Mouse (Mus musculus) left cerebral cortex, postnatal 10 days (tissue): ENCODE measurements around the gene Alas2. TPM values are rescaled to one million over a fixed set of nuclear protein-coding genes. Genes with fewer than 3 reads are reported as not detected.

Experiments used
- DNase-seq, 2 experiments: peaks; one replicate each; pipeline ENCODE4 v3.0.0; 2021 to 2022; ENCODE audit warnings: low spot score in 2 of 2, mixed read lengths in 1 of 2; ENCODE audit errors: extremely low spot score in 1 of 2
- intact Hi-C: fragments of 180-260 bp; cut with DNase I; formaldehyde crosslinking; loops from one replicate; pipeline ENCODE4 v1.15.1; 2025
- total RNA-seq, 2 experiments: library from RNA; stranded (reverse); gene quantifications; 2 replicates each; pipeline ENCODE4 v1.2.3; 2021

The Alas2 gene
- 10 to 100 TPM in 1 of 2 experiments, 1 to 10 TPM in 1; 7.6 to 13.8 TPM for total RNA-seq

DNA sequence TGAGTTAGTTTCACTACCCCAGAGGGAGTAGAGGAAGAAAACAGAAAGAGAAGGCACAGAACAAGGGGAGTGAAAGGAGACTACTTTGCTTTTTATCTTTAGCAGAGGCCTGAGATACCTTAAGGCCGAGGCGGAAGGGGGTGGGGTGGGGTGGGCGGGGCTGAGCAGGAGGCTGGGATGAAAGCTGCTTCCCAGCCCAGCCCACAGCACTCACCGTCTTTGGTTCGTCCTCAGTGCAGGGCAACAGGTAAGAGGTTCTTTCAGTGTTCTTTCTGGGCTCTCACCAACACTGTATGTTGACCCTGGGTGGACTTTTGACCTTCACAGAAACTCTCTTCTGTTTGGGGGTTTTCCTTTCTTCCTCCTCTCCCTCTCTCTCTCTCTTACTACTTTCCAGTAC is at the start of gene Alas2:
Gene Alas2, plus strand, starts transcription at position 137 of the 400 bp plus-strand sequence.
- DNase-seq, result no peak
- intact Hi-C loops, result no loop called here

DNA sequence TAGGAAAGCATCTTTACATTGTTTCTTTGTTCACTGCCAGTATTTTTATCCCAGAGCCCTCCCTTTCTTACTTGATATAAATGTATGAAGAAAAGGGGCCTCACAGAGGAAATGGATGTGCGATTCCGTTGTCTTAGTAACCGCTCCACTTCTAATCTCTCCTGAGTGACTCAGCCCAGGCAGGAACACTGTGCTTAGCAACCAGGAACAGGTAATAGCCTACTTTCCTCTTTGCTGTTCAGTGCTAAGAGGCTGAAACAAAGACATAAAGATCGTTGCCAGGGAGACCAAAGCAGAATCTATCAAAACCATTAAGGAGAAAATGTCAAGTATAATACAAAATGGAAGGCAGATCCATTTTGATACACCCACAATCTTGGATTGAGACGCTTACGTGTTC is 38.5 kb upstream of the Alas2 start:
- intact Hi-C loops, result no loop called here
- peak in 1 of 2 experiments; percentile 8 for DNase-seq

DNA sequence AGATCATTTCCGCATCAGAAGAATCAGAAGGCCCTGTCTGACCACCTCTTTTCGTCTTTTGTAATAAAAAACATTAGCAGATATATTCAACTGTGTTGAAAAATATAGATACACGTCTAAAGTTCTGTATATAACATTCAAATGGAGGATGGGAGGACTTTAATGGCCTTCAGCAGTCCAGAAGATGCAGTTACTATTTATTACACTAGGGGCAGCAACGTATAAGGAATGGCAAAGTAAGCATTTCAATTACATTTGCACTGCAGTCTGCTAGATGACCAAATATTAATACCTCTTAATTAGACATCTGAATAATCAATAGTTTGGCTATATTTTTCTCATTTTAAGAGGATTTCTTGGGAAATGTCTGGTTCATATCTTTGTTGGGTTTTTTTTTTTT is 36.5 kb upstream of the Alas2 start:
- DNase-seq, result peak in 1 of 2 experiments; percentile 49
- intact Hi-C loops, result loop anchor here (10.0 kb wide), 1 partner anchor 144 kb away; the partner anchor contains the start of gene Tro

DNA sequence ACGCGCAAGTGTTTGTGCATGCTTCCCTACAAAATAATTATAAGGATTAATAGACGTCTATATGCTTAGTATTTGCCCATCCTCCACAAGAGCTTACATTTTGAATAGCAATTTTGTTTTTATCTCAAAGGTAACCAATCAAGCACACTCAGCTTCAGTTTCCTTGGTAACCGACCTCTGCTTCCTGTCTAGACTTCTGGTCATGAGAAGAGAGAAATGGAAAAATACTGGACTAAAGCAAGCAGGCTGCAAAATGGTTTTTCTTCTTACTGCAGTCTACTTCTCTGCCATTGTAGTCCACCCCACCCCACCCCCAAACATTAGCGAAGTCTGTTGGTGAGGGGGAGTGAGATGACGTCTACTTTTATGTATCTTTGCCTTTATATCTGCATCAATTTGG is 35.9 kb upstream of the Alas2 start:
- no peak for DNase-seq
- intact Hi-C loops, result loop anchor here (10.0 kb wide), 1 partner anchor 144 kb away; the partner anchor contains the start of gene Tro

DNA sequence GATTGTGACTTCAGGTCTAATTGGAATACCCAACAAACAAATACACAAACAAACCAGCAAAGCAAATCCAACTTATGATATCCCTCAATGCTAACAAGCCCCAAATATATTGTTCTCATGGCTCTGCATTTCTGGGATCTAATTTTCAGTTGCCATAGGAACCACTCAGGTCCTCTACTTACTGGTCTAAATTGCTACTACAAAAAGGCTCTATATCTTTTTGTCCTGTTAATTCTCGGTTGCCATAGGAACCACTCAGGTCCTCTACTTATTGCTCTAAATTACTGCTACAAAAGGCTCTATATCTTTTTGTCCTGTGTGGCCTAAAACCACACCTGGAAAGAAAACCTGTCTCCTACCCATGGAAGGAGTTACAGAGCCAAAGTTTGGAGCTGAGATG is 33.0 kb upstream of the Alas2 start:
- no peak for DNase-seq
- intact Hi-C loops, result loop anchor here (10.0 kb wide), 1 partner anchor 141 kb away; the partner anchor contains the start of gene Tro

DNA sequence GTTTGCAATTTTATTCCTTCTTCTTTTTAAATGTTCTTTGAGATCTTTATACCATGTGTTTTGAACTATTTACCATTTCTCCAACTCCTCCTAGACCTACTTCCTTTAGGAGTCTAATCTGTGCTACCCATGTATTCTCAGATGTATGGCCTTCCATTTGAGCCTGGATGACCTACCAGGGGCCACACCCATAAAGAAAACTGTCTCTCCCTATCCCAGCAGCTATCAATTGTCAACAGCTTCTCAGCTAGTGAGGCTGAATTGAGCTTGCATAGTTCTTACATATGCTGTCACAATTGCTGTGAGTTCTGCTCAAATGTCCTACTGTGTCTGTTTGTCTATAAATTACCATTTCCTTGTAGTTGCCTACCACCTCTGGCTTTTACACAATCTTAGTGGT is 31.2 kb upstream of the Alas2 start:
- intact Hi-C loops, result loop anchor here (10.0 kb wide), 1 partner anchor 139 kb away; the partner anchor contains the start of gene Tro
- DNase-seq, result no peak

DNA sequence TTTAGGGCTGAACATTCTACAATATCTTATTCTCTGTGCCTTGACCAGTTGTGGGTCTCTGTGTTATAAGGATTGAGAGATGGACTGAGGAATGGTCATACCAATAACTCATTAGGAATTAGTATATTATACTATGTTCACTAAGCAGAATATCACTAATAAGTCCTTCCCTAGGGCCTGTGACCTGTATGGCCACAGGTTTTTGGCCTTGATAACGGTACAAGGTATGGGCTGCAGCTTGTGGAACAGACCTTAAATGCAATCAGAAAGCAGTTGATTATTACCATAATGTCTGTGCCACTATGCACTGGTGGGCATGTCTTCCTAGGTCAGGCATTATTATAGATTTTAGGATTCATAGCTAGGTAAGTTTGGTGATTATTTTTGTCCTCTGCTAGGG is 30.7 kb upstream of the Alas2 start:
- no peak for DNase-seq
- intact Hi-C loops, result loop anchor here (10.0 kb wide), 1 partner anchor 138 kb away; the partner anchor contains the start of gene Tro

DNA sequence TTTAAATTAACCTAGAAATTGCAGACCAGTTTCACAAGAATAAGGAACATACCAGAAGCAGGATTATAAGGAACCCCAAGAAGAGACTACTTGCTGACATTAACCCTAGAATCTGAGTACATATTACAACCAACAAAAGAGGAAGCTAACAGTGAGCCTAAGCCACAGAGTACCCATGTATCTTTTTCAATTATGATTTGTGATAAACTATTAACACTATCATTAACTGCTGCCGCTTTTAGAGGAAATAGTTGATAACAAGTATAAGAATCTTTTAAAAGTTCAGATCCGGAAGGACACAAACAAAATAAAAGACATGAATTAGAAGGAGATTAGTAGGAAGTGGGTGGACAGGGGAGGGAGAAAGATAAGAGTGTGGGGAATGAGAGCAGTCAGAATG is 7.1 kb upstream of the Alas2 start:
- intact Hi-C loops, result no loop called here

DNA sequence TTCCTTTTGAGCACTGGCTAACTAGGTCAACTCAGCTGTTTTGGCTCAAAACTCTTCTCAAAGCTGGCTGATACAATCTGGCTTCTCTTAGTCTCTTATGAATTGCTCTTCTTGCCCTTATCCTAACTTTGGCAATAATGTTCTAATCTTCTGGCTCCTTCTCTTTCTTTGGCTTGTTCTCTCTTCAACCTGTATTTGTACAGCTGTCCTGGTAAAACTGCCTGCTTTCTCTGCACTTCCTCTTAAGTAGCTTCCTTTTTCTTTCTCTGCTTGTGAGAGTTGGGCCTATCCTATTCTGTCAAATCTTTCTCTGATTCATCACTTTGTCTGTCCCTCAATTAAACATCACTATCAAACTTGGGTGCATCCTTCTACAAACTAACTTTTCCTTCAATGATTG is 5.5 kb upstream of the Alas2 start:
- DNase-seq, result no peak
- intact Hi-C loops, result no loop called here

More for the DNA sequence above, 7.1 kb upstream of the Alas2 start:
- DNase-seq, result no peak

DNA sequence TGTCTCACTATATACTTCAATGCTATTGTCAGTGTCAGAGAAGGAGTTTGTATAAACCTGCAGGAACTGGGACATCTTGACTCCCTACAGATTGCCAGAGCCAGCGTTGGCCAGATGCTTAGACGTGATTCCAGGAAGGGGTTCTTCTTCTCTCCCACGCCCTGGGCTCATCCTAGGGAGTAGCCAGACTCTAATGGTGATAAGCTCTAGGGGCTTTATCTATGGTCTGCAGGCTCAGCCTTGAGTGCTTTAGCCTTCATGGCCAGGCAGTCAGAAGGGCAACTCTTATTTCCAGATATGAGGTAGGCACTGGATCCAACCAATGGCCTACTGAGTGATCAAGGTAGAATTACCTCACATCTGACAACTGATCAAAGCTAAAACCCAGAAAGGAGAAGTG is 2.5 kb downstream of the Alas2 start:
- intact Hi-C loops, result no loop called here
- no peak for DNase-seq

DNA sequence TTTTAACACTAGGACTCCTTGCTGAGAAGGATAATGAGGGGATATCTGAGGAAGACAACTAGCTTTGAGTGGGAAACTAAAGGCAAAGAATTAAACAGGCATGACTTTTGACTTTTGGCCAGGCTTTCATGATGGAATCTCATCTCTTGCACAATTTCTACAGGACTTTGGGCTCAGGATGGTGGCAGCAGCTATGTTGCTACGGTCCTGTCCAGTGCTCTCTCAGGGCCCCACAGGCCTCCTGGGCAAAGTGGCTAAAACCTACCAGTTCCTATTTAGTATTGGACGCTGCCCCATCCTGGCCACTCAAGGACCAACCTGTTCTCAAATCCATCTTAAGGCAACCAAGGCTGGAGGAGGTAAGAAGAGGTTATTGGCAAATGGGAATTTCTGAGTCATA is 4.8 kb downstream of the Alas2 start:
- intact Hi-C loops, result no loop called here
- DNase-seq, result no peak

DNA sequence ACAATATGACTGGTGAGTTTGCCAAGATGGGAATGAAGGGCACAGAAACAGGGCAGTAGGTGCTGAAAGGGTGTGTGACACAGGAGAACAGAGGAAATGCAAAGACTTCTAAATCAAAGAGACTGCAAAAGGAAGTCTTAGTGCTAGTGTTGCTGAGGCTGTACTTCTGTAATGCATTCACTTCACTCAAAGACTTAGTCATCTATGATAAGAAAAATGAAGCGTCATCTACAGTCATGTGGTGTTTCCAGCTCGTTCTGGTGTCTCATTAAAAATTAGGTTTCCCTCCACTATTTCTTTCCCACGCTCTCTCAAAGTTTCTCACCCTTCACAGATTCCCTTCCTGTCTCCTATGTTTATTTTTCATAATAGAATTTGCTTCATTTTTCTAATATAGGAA is 6.9 kb downstream of the Alas2 start:
- DNase-seq, result no peak
- intact Hi-C loops, result no loop called here

DNA sequence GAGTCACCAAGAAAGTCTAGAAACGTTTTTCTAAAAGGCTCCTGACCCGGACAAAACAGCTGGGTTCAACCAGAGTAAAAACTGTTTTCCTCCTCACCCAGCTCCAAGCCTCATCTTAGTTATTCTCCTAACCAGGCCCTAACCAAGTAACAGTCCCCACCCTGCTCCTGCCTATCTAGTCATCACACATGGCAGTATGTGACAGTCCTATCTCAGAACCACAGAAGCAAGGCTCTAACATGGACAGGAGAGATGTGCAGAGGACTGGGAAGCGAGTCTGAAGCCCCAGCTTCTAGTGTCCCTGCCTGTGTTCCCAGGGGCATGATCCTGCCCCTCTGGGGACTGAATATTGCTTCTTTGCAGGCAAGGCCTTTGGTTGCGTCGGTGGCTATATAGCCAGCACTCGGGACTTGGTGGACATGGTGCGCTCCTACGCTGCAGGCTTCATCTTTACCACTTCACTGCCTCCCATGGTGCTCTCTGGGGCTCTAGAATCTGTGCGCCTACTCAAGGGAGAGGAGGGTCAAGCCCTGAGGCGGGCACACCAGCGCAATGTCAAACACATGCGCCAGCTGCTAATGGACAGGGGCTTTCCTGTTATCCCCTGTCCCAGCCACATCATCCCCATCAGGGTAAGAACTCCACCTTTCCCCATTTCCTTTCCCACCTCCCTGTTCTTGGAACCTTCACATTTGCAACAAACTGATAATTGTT is 17.6 kb downstream of the Alas2 start:
- DNase-seq, result no peak
- intact Hi-C loops, result no loop called here

DNA sequence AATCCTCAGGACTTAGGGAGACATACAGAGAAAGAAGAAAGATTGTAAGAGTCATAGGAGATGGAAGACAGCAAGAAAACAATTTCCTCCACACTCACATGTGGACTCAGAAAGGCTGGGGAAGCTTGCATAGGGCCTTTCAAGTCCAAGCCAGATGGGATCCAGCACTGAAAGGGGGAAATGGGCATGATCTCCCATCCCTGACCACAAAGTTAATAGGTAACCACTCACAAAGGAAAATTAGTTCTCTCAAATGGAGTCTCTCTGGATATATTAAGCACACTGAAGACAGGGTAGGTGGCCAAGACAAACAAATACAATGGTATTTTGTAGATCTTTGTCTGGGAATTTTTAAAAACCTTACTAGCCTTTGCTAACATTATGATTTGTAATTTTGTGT is 34.7 kb downstream of the Alas2 start:
- intact Hi-C loops, result no loop called here

DNA sequence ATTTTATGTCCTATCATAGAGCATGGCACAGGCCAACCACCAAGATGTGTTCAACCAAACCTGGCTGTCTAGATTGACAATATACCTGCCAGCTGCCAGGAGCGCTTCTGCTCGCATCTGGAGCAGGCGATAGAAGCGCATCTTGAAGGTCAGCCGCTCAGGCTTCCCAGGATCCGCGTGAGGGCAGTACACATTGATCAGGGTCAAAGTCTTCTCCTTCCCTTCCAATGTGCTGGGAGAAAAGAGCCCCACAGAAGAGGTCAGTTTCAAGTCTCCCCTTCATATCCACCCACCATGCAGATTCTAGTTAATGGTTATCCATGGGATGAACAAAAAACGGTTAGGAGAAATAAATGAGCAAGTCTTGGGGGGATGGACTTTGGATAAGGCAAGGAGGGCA is 37.9 kb downstream of the Alas2 start:
- intact Hi-C loops, result no loop called here
- no peak for DNase-seq

More for the DNA sequence above, 34.7 kb downstream of the Alas2 start:
- no peak for DNase-seq

DNA sequence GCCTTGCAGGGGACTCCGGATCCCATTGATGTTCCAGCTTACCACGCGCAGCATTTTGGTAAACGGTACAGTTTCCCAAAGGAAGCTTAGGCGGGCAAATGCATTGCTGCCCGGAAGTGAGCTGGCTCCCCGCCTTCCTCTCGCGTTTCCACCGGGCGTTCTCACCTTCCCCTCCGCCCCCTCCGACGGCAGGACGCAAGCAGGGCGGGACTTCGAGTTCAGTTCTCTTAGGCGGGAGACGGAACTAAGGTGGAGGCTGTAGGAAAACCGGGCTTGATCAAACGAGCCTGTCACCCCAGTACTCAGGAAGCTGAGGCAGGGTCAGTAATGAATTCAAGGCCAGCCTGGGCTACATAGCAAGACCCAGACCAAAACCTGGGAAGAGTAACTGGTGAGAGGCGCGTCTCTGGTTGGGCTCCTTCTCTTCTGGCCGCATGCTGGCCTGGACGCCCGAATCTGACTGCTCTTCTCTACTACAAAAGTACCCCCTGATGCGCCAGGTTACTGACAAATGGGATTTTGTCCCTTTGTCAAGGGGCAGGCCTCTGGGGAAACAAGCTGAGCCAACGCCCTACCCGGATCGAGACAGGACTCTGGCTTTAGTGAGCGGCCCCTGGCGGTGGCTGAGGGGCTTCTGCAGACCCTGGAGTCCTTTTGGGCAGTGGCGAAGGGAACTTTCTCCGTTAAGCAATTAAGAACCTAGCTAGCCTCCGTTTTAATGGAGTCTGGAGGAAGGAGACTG is 41.0 kb downstream of the Alas2 start, which contains the start of gene Pfkfb1:
Gene Pfkfb1, plus strand, starts transcription at position 207 of the 742 bp plus-strand sequence.
- intact Hi-C loops, result no loop called here
- peak; percentile 61 to 88 for DNase-seq

DNA sequence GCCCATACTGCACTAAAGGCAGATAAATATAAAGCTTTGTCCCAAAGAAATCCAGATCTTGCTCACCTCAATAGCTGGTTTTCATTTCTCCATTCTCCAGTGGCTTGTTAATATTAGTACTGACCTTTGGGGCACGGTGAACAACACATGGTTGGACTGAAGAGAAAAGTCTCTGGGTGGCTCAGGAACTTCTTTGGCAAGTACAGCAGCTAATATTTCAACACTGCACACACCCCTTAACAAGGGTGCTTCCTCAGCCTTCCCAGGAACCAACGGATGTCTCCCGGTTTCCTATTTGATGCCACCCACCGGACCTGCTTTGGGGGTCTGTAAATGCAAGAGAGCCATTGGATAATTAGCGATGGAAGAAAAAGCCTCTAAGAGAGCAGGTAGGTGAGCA is 42.5 kb downstream of the Alas2 start, which contains the start of gene Apex2:
Gene Apex2, minus strand, starts transcription at position 173 of the 400 bp plus-strand sequence.
- intact Hi-C loops, result no loop called here
- DNase-seq, result no peak

DNA sequence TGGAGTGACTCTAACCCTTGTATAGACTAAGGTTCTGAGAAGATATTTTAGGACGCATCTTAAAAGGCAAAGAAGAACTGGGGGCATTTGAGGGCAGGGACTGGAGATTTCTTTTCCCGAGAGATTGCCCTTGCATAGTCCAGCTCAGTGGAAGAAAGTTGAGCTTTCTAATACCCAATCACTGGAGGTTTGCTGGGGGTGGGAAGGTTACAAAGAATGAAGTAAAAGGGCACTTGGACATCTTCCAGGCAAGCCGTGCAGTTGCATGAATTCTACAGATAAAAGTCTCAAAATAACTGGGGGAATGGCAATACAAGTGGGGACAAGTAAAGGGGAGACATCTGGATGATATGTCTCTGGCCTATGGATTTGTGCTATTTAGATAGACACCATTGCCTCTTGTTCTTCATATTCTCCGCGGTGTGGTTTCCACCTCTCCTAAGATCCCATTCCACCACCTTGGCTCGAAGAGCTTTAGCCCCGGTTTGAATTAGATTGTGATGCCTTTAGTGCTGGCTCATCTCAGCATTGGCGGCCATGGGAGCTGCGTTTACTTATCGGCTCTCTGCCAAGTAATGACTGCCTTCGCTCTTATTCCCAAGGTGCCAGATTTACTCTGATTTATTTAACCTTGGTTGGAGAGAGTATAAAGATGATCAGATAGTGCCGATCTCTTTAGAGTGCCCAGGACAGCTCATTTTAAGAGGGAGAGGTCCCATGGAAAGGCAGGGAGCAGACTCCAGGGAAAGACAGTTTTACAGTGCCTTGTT is 46.3 kb downstream of the Alas2 start:
- intact Hi-C loops, result no loop called here

DNA sequence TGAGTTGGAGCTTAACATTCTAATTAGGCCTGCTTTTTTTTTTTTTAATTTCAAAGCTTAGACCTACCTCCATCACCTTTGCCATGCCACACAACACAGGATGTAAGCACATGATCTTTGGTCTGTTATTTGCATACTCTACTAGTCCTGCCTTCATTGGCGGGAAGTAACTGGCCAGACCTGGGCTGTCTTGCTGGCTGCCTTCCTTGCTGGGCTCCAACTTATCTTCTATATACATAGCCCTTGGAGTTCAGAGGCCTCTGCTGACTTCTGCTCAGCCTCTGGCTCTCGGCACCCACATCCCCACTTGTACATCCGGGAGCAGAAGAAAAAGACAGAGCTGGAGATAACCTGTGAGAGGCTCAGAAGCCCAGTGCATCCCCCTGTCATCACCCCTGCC is 47.0 kb downstream of the Alas2 start:
- intact Hi-C loops, result no loop called here
- DNase-seq, result no peak

More for the DNA sequence above, 46.3 kb downstream of the Alas2 start:
- no peak for DNase-seq
